Mouse (Mus musculus): ENCODE data around the gene Olfr1206. TPM values are rescaled to one million over a fixed set of nuclear protein-coding genes. Genes with fewer than 3 reads are reported as not detected.

Gene Olfr1206
- polyA plus RNA-seq, 1 experiment from 2014 or later: not detected

Other genes with a start within 250 kb of the Olfr1206 start
- gene Olfr1191-ps1, start 222.7 kb upstream of the Olfr1206 start, polyA plus RNA-seq (2014; fragmentation: Nextera tagmentation; extraction: Ambion mirVana): not detected in 2 replicates
- gene Olfr1192-ps1, start 214.7 kb upstream of the Olfr1206 start, polyA plus RNA-seq (2014; fragmentation: Nextera tagmentation; extraction: Ambion mirVana): not detected in 2 replicates
- gene Olfr1193, start 187.6 kb upstream of the Olfr1206 start, polyA plus RNA-seq (2014; fragmentation: Nextera tagmentation; extraction: Ambion mirVana): not detected in 2 replicates
- gene Olfr1195, start 174.0 kb upstream of the Olfr1206 start, polyA plus RNA-seq (2014; fragmentation: Nextera tagmentation; extraction: Ambion mirVana): not detected in 2 replicates
- not detected in 2 replicates for gene Olfr1196, start 158.6 kb upstream of the Olfr1206 start, polyA plus RNA-seq (2014; fragmentation: Nextera tagmentation; extraction: Ambion mirVana)
- not detected in 2 replicates for gene Olfr1197, start 130.9 kb upstream of the Olfr1206 start, polyA plus RNA-seq (2014; fragmentation: Nextera tagmentation; extraction: Ambion mirVana)
- gene Olfr1198, start 111.9 kb upstream of the Olfr1206 start, polyA plus RNA-seq (2014; fragmentation: Nextera tagmentation; extraction: Ambion mirVana): not detected in 2 replicates
- not detected in 2 replicates for gene Olfr1199, start 102.8 kb upstream of the Olfr1206 start, polyA plus RNA-seq (2014; fragmentation: Nextera tagmentation; extraction: Ambion mirVana)
- not detected in 2 replicates for gene Olfr1200, start 92.7 kb upstream of the Olfr1206 start, polyA plus RNA-seq (2014; fragmentation: Nextera tagmentation; extraction: Ambion mirVana)
- gene Olfr1201, start 70.2 kb upstream of the Olfr1206 start, polyA plus RNA-seq (2014; fragmentation: Nextera tagmentation; extraction: Ambion mirVana): not detected in 2 replicates
- gene Olfr1202, start 48.7 kb upstream of the Olfr1206 start, polyA plus RNA-seq (2014; fragmentation: Nextera tagmentation; extraction: Ambion mirVana): not detected in 2 replicates
- not detected in 2 replicates for gene Olfr1205, start 33.5 kb upstream of the Olfr1206 start, polyA plus RNA-seq (2014; fragmentation: Nextera tagmentation; extraction: Ambion mirVana)
- not detected in 2 replicates for gene Olfr1204, start 13.9 kb upstream of the Olfr1206 start, polyA plus RNA-seq (2014; fragmentation: Nextera tagmentation; extraction: Ambion mirVana)
- not detected in 2 replicates for gene Olfr1208, start 39.1 kb downstream of the Olfr1206 start, polyA plus RNA-seq (2014; fragmentation: Nextera tagmentation; extraction: Ambion mirVana)
- gene Olfr1209, start 51.9 kb downstream of the Olfr1206 start, polyA plus RNA-seq (2014; fragmentation: Nextera tagmentation; extraction: Ambion mirVana): not detected in 2 replicates
- not detected in 2 replicates for gene Olfr1211, start 74.9 kb downstream of the Olfr1206 start, polyA plus RNA-seq (2014; fragmentation: Nextera tagmentation; extraction: Ambion mirVana)
- gene Olfr1212, start 90.7 kb downstream of the Olfr1206 start, polyA plus RNA-seq (2014; fragmentation: Nextera tagmentation; extraction: Ambion mirVana): not detected in 2 replicates
- not detected in 2 replicates for gene Gm13762, start 117.0 kb downstream of the Olfr1206 start, polyA plus RNA-seq (2014; fragmentation: Nextera tagmentation; extraction: Ambion mirVana)
- gene Olfr1214, start 129.4 kb downstream of the Olfr1206 start, polyA plus RNA-seq (2014; fragmentation: Nextera tagmentation; extraction: Ambion mirVana): not detected in 2 replicates
- gene Olfr1215, start 143.7 kb downstream of the Olfr1206 start, polyA plus RNA-seq (2014; fragmentation: Nextera tagmentation; extraction: Ambion mirVana): not detected in 2 replicates
- not detected in 2 replicates for gene Olfr1216, start 155.1 kb downstream of the Olfr1206 start, polyA plus RNA-seq (2014; fragmentation: Nextera tagmentation; extraction: Ambion mirVana)
- gene Olfr1217, start 168.8 kb downstream of the Olfr1206 start, polyA plus RNA-seq (2014; fragmentation: Nextera tagmentation; extraction: Ambion mirVana): not detected in 2 replicates
- not detected in 2 replicates for gene Olfr1218, start 198.0 kb downstream of the Olfr1206 start, polyA plus RNA-seq (2014; fragmentation: Nextera tagmentation; extraction: Ambion mirVana)
- gene Olfr1219, start 220.3 kb downstream of the Olfr1206 start, polyA plus RNA-seq (2014; fragmentation: Nextera tagmentation; extraction: Ambion mirVana): not detected in 2 replicates
- not detected in 2 replicates for gene Olfr1220, start 243.6 kb downstream of the Olfr1206 start, polyA plus RNA-seq (2014; fragmentation: Nextera tagmentation; extraction: Ambion mirVana)

All from stomach, embryonic 14.5 days (tissue).